Mouse (Mus musculus) liver, postnatal 0 days (tissue): ENCODE measurements at regions not wholly inside any gene's neighbourhood (a gene's known extent, or its start where the extent isn't known, plus 50 kb on each side); places are given as distances from the start of the nearest gene placed in this dataset.
"Not testable (repeated sequence)": the region's sequence is repeated elsewhere in the genome, so short reads cannot be mapped to it uniquely, and the experiment has no call there.

Experiments
- ATAC-seq: fragments of 200-750 bp; cut with Nextera tagmentation; 2 replicates; pipeline ENCODE4 v1.8.0; 2017; ENCODE audit warnings: mild to moderate bottlenecking, moderate library complexity
- DNase-seq: peaks from one replicate; pipeline ENCODE4 v3.0.0-alpha.2; 2016
- H3K27ac ChIP-seq: fragments of 300-500 bp; sonication (generic); 2 replicates; pipeline ENCODE4 v1.5.1; 2014; ENCODE audit warnings: antibody characterized with exemption, moderate library complexity, mild to moderate bottlenecking, low read depth
- H3K27me3 ChIP-seq: fragments of 300-500 bp; sonication (generic); 2 replicates; pipeline ENCODE4 v1.6.1; 2014; ENCODE audit warnings: low read length, control low read depth, mixed read lengths; ENCODE audit not compliant: insufficient read depth
- H3K36me3 ChIP-seq: fragments of 300-500 bp; sonication (generic); replicated peaks from 2 replicates; pipeline ENCODE4 v1.6.1; 2014; ENCODE audit warnings: mild to moderate bottlenecking, control low read depth, low read length, moderate library complexity, mixed read lengths; ENCODE audit not compliant: insufficient read depth
- H3K4me1 ChIP-seq: fragments of 300-500 bp; sonication (generic); 2 replicates; pipeline ENCODE4 v1.6.1; 2014; ENCODE audit warnings: antibody characterized with exemption, mild to moderate bottlenecking, control low read depth; ENCODE audit not compliant: insufficient read depth
- H3K4me2 ChIP-seq: fragments of 300-500 bp; sonication (generic); 2 replicates; pipeline ENCODE4 v1.6.1; 2014; ENCODE audit warnings: low read depth, mild to moderate bottlenecking, low read length, moderate library complexity, mixed read lengths
- H3K4me3 ChIP-seq: fragments of 300-500 bp; sonication (generic); 2 replicates; pipeline ENCODE4 v1.5.1; 2014; ENCODE audit warnings: low read depth, low read length
- H3K9ac ChIP-seq: fragments of 300-500 bp; sonication (generic); replicated peaks from 2 replicates; pipeline ENCODE4 v1.6.1; 2014; ENCODE audit warnings: mild to moderate bottlenecking, moderate library complexity
- H3K9me3 ChIP-seq: fragments of 300-500 bp; sonication (generic); 2 replicates; pipeline ENCODE4 v1.6.1; 2016; ENCODE audit warnings: mild to moderate bottlenecking, control low read depth, low read length, mixed read lengths
- CTCF ChIP-seq: sonication (generic); IDR thresholded peaks from 2 replicates; pipeline ENCODE4 v1.5.1; 2016; ENCODE audit warnings: antibody characterized with exemption, low read depth
- EP300 ChIP-seq: IDR thresholded peaks from 2 replicates; pipeline ENCODE4 v1.6.1; 2016; ENCODE audit warnings: antibody characterized with exemption, low read depth, mild to moderate bottlenecking
- WGBS: fragments of 180-500 bp; shearing (Covaris S2); extraction: QIAGEN DNeasy Blood & Tissue Kit; methylation state at CpG from one replicate; pipeline ENCODE4 v1.1.7; 2014; ENCODE audit not compliant: insufficient replicate concordance; 5-methylcytosine and 5-hydroxymethylcytosine counted together

DNA sequence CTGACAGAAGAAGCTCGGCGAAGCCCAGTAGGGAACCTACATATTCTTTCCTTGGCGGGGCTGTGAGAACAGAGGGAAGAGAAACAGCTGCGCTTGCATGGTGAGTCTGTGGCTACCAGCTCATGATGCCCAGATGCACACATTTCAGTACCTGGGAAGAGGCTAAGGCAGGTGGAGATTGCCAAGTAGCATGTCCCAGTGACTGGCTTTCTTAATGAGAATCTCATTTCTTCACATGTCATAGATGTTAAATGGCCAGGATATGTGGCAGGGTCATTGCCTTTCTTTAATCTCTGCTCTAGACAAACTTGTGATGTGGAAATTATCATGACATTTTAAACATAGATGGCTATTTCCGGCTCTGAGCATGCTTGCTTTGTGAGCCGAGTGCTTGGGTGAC lies 109.5 kb upstream of the Tns3 start:
- Histone ChIP-seq H3K27me3 (no peaks in the 10 kb centered on the region), H3K4me1 (no peaks in the 10 kb centered on the region), H3K9me3 (no peaks in the 10 kb centered on the region), H3K4me2 (no peak overlapping the region), H3K36me3 (no peaks in the 10 kb centered on the region), H3K9ac (no peak overlapping the region), H3K4me3 (no peak overlapping the region), H3K27ac (no peak overlapping the region)
- 82% methylated on average over 6 of the region's 6 CpGs for WGBS
- TF ChIP-seq CTCF (no peak), EP300 (no peak)
- ATAC-seq (no peak), DNase-seq (no peak)

DNA sequence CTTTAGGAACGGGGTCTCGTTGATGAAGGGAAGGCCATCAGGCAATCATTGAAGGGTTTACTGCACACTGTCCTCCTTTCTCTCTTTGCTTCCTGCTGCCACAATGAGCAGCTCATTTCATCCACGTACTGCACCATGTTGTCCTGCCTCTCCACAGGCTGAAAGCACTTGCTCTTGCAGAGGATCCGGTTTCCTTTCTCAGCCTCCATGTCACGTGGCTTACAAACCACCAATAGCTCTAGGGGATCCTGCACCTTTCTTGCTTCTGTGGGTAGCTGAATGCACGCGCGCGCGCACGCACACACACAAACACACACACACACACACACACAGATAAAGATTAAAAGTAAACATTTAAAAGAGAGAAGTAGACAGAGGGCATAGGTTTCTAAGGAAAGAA lies 108.9 kb upstream of the Tns3 start:
- H3K27ac ChIP-seq, result no peak overlapping the region
- no peak overlapping the region for H3K4me2 ChIP-seq
- no peaks in the 10 kb centered on the region for H3K9me3 ChIP-seq
- no peaks in the 10 kb centered on the region for H3K27me3 ChIP-seq
- H3K36me3 ChIP-seq, result no peaks in the 10 kb centered on the region
- WGBS, result 81% methylated on average over 11 of the region's 11 CpGs
- TF ChIP-seq CTCF (no peak), EP300 (no peak)
- H3K9ac ChIP-seq, result no peak overlapping the region
- no peak overlapping the region for H3K4me3 ChIP-seq
- no peak for ATAC-seq
- DNase-seq, result no peak
- no peaks in the 10 kb centered on the region for H3K4me1 ChIP-seq

DNA sequence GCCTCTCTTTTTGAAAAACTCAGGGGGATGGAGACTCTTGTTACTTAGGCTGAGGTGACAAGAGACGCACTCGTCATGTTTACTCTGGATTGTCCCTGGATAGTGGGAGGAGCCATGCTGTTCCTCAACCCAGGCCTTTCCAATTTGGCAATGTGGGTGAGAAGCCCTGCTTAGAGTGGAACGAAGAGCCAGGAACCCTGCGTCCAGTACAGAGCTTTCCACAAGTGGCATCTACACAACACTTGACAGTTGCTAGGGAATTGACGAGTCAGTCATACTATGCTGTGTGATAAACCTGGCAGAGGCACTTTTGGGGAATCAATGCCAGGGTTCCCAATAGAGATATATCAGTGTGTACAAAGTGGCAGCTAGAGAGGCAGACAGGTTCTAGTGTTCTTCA lies 108.2 kb upstream of the Tns3 start:
- H3K4me1 ChIP-seq, result no peaks in the 10 kb centered on the region
- ATAC-seq (no peak), DNase-seq (no peak)
- H3K4me2 ChIP-seq, result no peak overlapping the region
- no peak overlapping the region for H3K4me3 ChIP-seq
- no peaks in the 10 kb centered on the region for H3K27me3 ChIP-seq
- no peak overlapping the region for H3K9ac ChIP-seq
- no peak for TF ChIP-seq EP300
- TF ChIP-seq CTCF, result no peak
- no peak overlapping the region for H3K27ac ChIP-seq
- H3K9me3 ChIP-seq, result no peaks in the 10 kb centered on the region
- H3K36me3 ChIP-seq, result no peaks in the 10 kb centered on the region
- 60% methylated on average over 5 of the region's 5 CpGs for WGBS

DNA sequence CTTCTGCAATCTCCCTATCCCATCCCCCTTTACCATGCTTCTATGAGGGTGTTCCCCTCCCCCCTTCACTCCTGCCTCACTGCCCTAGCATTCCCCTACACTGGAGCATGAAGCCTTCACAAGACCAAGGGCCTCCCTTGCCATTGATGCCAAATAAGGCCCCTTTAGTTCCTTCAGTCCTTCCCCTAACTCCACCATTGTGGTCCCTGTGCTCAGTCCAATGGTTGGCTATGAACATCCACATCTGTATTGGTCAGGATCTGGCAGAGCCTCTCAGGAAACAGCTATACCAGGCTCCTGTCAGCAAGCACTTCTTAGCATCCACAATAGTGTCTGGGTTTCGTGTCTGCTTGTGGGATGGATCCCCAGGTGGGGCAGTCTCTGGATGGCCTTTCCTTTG lies 104.4 kb upstream of the Tns3 start:
- H3K4me1 ChIP-seq, DNase-seq, H3K27me3 ChIP-seq, H3K36me3 ChIP-seq, H3K27ac ChIP-seq, H3K9me3 ChIP-seq, H3K4me3 ChIP-seq, H3K9ac ChIP-seq, ATAC-seq, H3K4me2 ChIP-seq: not testable (repeated sequence)
- 79% methylated on average over 1 of the region's 1 CpGs for WGBS

DNA sequence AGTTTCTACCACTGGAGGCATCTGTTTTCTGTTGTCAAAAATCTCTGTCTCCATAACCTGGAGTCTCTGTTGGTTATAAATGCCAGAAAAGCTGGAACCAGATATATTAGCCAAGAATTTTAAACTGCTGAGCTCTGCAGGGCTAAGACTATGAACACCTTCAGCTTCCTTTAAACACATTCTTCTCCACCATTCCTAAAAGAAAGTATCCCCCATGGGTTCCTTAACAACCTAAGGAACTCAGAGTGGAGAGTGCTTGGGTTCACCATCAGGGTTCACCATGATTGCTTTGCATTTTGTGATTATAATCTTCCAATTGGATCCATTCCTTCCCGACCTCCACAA lies 101.2 kb upstream of the Tns3 start:
- no peaks in the 10 kb centered on the region for H3K27me3 ChIP-seq
- no peaks in the 10 kb centered on the region for H3K36me3 ChIP-seq
- TF ChIP-seq CTCF (no peak), EP300 (no peak)
- no peaks in the 10 kb centered on the region for H3K9me3 ChIP-seq
- no peak overlapping the region for H3K4me2 ChIP-seq
- ATAC-seq (no peak), DNase-seq (no peak)
- H3K9ac ChIP-seq, result no peak overlapping the region
- H3K4me3 ChIP-seq, result no peak overlapping the region
- H3K4me1 ChIP-seq, result no peaks in the 10 kb centered on the region
- WGBS, result 73% methylated on average over 1 of the region's 1 CpGs
- H3K27ac ChIP-seq, result no peak overlapping the region

DNA sequence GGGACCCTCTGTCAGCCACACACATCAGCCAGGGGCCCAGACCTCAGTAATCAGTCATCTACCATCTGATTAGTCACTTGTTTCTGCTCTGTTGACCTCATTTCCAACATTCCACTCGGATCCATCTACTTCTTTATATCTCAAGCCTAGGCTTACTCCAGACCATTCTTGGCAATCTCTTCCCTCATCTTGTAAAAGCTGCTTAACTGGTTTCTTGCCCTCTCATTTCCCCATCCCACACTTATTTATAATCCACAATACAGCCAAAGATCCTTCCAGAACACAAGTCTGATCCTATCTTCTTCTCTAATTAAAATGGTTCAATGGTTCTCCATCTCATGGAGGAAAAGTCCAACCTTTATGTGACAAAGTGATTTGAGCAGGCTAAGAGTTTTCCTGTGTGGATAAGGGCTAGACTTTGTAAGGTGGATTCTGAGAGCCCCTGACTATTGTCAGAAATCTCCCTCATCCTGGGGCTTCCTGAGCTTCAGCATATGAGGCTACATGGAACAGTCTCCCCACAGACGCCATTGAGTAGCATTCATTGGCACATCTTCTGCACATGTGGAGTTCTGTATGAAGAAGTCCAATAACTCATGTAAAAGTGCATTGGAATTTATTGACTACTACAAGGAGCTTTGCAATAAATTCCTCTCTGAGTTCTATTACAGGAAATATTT lies 100.7 kb upstream of the Tns3 start:
- Histone ChIP-seq H3K36me3 (no peaks in the 10 kb centered on the region), H3K4me2 (no peak overlapping the region), H3K9ac (no peak overlapping the region), H3K9me3 (no peaks in the 10 kb centered on the region), H3K4me1 (no peaks in the 10 kb centered on the region), H3K4me3 (no peak overlapping the region), H3K27me3 (no peaks in the 10 kb centered on the region), H3K27ac (no peak overlapping the region)
- ATAC-seq (no peak), DNase-seq (no peak)
- 72% methylated on average over 2 of the region's 2 CpGs for WGBS
- TF ChIP-seq EP300, result no peak
- TF ChIP-seq CTCF, result no peak

DNA sequence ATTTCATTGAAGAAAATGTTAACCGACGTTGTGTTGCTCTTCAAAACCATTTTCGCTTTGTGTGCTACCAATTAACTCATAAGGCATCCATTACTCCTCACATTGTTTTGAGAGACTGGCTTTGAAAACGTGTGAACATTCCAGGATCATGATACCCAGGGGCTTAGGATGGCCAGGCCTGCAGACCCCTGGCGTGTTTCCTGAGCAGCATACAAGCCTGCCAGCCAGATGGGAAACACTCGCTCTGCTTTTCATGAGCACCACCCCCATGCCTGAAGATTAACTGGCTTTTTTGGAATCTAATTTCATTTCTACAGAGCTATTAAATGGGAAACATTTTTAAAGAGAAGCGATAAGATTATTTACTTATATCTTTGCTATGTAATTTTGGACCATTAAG lies 99.1 kb upstream of the Tns3 start:
- no peak overlapping the region for H3K27ac ChIP-seq
- WGBS, result 68% methylated on average over 7 of the region's 7 CpGs
- H3K27me3 ChIP-seq, result no peaks in the 10 kb centered on the region
- TF ChIP-seq EP300, result no peak
- TF ChIP-seq CTCF, result no peak
- no peak overlapping the region for H3K4me2 ChIP-seq
- no peak overlapping the region for H3K4me3 ChIP-seq
- ATAC-seq (no peak), DNase-seq (no peak)
- H3K9me3 ChIP-seq, result no peaks in the 10 kb centered on the region
- no peaks in the 10 kb centered on the region for H3K36me3 ChIP-seq
- no peak overlapping the region for H3K9ac ChIP-seq
- no peaks in the 10 kb centered on the region for H3K4me1 ChIP-seq
